Mouse (Mus musculus) heart, embryonic 16.5 days (tissue): Measurements from ENCODE around the gene Rnf26. TPM values are rescaled to one million over a fixed set of nuclear protein-coding genes. Genes with fewer than 3 reads are reported as not detected.

Experiments used
- ATAC-seq: fragments of 200-750 bp; cut with Nextera tagmentation; replicated peaks from 2 replicates; pipeline ENCODE4 v1.8.0; 2017; ENCODE audit warnings: moderate number of reproducible peaks; ENCODE audit not compliant: insufficient read depth, low FRiP score; ENCODE audit errors: extremely low read depth
- H3K27ac ChIP-seq: fragments of 300-500 bp; sonication (generic); 2 replicates; pipeline ENCODE4 v1.5.1; 2014; ENCODE audit warnings: mild to moderate bottlenecking, low read length, control low read depth, moderate library complexity
- H3K27me3 ChIP-seq: fragments of 300-500 bp; sonication (generic); 2 replicates; pipeline ENCODE4 v1.6.1; 2014; ENCODE audit warnings: low read length, mixed read lengths; ENCODE audit not compliant: control insufficient read depth, insufficient read depth
- H3K36me3 ChIP-seq: fragments of 300-500 bp; sonication (generic); 2 replicates; pipeline ENCODE4 v1.6.1; 2014; ENCODE audit not compliant: control insufficient read depth, insufficient read depth
- H3K4me1 ChIP-seq: fragments of 300-500 bp; sonication (generic); 2 replicates; pipeline ENCODE4 v1.6.1; 2014; ENCODE audit warnings: low read length, mixed read lengths; ENCODE audit not compliant: control insufficient read depth, insufficient read depth
- H3K4me2 ChIP-seq: fragments of 300-500 bp; sonication (generic); 2 replicates; pipeline ENCODE4 v1.6.1; 2014; ENCODE audit warnings: low read depth, mild to moderate bottlenecking, control low read depth, low read length
- H3K4me3 ChIP-seq: fragments of 300-500 bp; sonication (generic); 2 replicates; pipeline ENCODE4 v1.5.1; 2014; ENCODE audit warnings: mild to moderate bottlenecking, control low read depth, low read length
- H3K9ac ChIP-seq: fragments of 300-500 bp; sonication (generic); 2 replicates; pipeline ENCODE4 v1.6.1; 2014; ENCODE audit warnings: low read length, control low read depth
- H3K9me3 ChIP-seq: fragments of 300-500 bp; sonication (generic); replicated peaks from 2 replicates; pipeline ENCODE4 v1.6.1; 2016; ENCODE audit warnings: low read length; ENCODE audit not compliant: control insufficient read depth
- WGBS: fragments of 180-500 bp; shearing (Covaris S2); extraction: QIAGEN DNeasy Blood & Tissue Kit; methylation state at CpG from one replicate; pipeline ENCODE4 v1.1.7; 2014; 5-methylcytosine and 5-hydroxymethylcytosine counted together
- polyA plus RNA-seq: library from polyadenylated mRNA; unstranded; fragments of >200 nt; fragmentation: Nextera tagmentation; extraction: Ambion mirVana; gene quantifications from 2 replicates; pipeline ENCODE4 v1.2.1, GENCODE M21; 2015

The Rnf26 gene
- polyA plus RNA-seq, 1 experiment from 2014 or later: 31.7 TPM

GRCm38 (mm10) chr9:44106182-44106581 is 7.1 kb downstream of the Rnf26 start:
- no peak overlapping the region for H3K9ac ChIP-seq
- H3K36me3 ChIP-seq: peaks cover 3% of the 10 kb centered on the region; the same call in 1 of the 2 replicates
- H3K4me1 ChIP-seq: peaks cover 34% of the 10 kb centered on the region
- H3K27me3 ChIP-seq: no peaks in the 10 kb centered on the region
- H3K9me3 ChIP-seq: no peaks in the 10 kb centered on the region
- H3K4me3 ChIP-seq: no peak overlapping the region
- H3K4me2 ChIP-seq: no peak overlapping the region
- ATAC-seq: no peak
- WGBS: 97% methylated on average over 7 of the region's 7 CpGs
- H3K27ac ChIP-seq: no peak overlapping the region

GRCm38 (mm10) chr9:44105781-44106180 is 7.5 kb downstream of the Rnf26 start:
- no peak overlapping the region for H3K4me3 ChIP-seq
- H3K4me2 ChIP-seq: no peak overlapping the region
- H3K9me3 ChIP-seq: no peaks in the 10 kb centered on the region
- WGBS: 79% methylated on average over 10 of the region's 10 CpGs
- no peak for ATAC-seq
- peaks cover 3% of the 10 kb centered on the region; the same call in 1 of the 2 replicates for H3K36me3 ChIP-seq
- H3K9ac ChIP-seq: no peak overlapping the region
- peaks cover 34% of the 10 kb centered on the region for H3K4me1 ChIP-seq
- H3K27ac ChIP-seq: no peak overlapping the region
- H3K27me3 ChIP-seq: no peaks in the 10 kb centered on the region

- H3K4me2 ChIP-seq: no peak overlapping the region
- no peak overlapping the region for H3K9ac ChIP-seq
- WGBS: 86% methylated on average over 7 of the region's 7 CpGs
- H3K4me3 ChIP-seq: no peak overlapping the region
- peaks cover 28% of the 10 kb centered on the region for H3K4me1 ChIP-seq
- no peaks in the 10 kb centered on the region for H3K9me3 ChIP-seq
- no peak for ATAC-seq
- H3K27ac ChIP-seq: no peak overlapping the region
- no peaks in the 10 kb centered on the region for H3K27me3 ChIP-seq
- peaks cover 3% of the 10 kb centered on the region; the same call in 1 of the 2 replicates for H3K36me3 ChIP-seq
Measured at GRCm38 (mm10) chr9:44104881-44105280, 8.4 kb downstream of the Rnf26 start.

GRCm38 (mm10) chr9:44101490-44101889 is 11.8 kb downstream of the Rnf26 start, which contains the start of gene Mfrp:
TSS of gene Mfrp (plus strand) at chr9:44101729.
- Histone ChIP-seq H3K9ac (no peak within 1 kb of the TSS), H3K4me2 (no peak within 1 kb of the TSS), H3K9me3 (no peaks in the 10 kb centered on the region), H3K36me3 (peaks cover 3% of the 10 kb centered on the region; the same call in 1 of the 2 replicates), H3K27ac (no peak within 1 kb of the TSS), H3K4me1 (no peaks in the 10 kb centered on the region; the same call in 1 of the 2 replicates), H3K4me3 (no peak within 1 kb of the TSS), H3K27me3 (no peaks in the 10 kb centered on the region)
- no peak for ATAC-seq
- 75% methylated on average over 9 of the region's 9 CpGs for WGBS

GRCm38 (mm10) chr9:44096536-44096935 is 16.8 kb downstream of the Rnf26 start:
- Histone ChIP-seq H3K4me2 (no peak overlapping the region), H3K36me3 (peaks cover 15% of the 10 kb centered on the region), H3K27ac (peak overlapping the region; percentile 89), H3K27me3 (no peaks in the 10 kb centered on the region), H3K4me3 (no peak overlapping the region), H3K4me1 (peaks cover 11% of the 10 kb centered on the region), H3K9me3 (no peaks in the 10 kb centered on the region), H3K9ac (no peak overlapping the region)
- ATAC-seq: peak; percentile 67
- WGBS: 22% methylated on average over 9 of the region's 9 CpGs

- H3K27ac ChIP-seq: peak overlapping the region; percentile 89
- H3K4me1 ChIP-seq: peaks cover 11% of the 10 kb centered on the region
- H3K27me3 ChIP-seq: no peaks in the 10 kb centered on the region
Measured at GRCm38 (mm10) chr9:44095781-44096180, 17.5 kb downstream of the Rnf26 start.

GRCm38 (mm10) chr9:44094737-44095136 is 18.6 kb downstream of the Rnf26 start:
- Histone ChIP-seq H3K9me3 (no peaks in the 10 kb centered on the region), H3K27ac (peak overlapping the region; percentile 26; the same call in 1 of the 2 replicates), H3K4me3 (no peak overlapping the region), H3K27me3 (no peaks in the 10 kb centered on the region), H3K36me3 (peaks cover 27% of the 10 kb centered on the region), H3K9ac (no peak overlapping the region), H3K4me1 (peaks cover 15% of the 10 kb centered on the region), H3K4me2 (no peak overlapping the region)
- no peak for ATAC-seq
- 83% methylated on average over 3 of the region's 3 CpGs for WGBS

More at GRCm38 (mm10) chr9:44095781-44096180, 17.5 kb downstream of the Rnf26 start:
- Histone ChIP-seq H3K9me3 (no peaks in the 10 kb centered on the region), H3K9ac (no peak overlapping the region), H3K4me3 (no peak overlapping the region), H3K36me3 (peaks cover 22% of the 10 kb centered on the region), H3K4me2 (no peak overlapping the region)
- WGBS: 82% methylated on average over 9 of the region's 9 CpGs
- ATAC-seq: no peak

- H3K9ac ChIP-seq: no peak overlapping the region
Measured at GRCm38 (mm10) chr9:44093612-44094503, 19.5 kb downstream of the Rnf26 start.

More at GRCm38 (mm10) chr9:44093612-44094503, 19.5 kb downstream of the Rnf26 start:
- Histone ChIP-seq H3K27me3 (no peaks in the 10 kb centered on the region), H3K27ac (0 out of 2 replicates have a peak overlapping the region, but pooled peaks have one; percentile 2), H3K4me3 (no peak overlapping the region), H3K4me1 (peaks cover 23% of the 10 kb centered on the region), H3K9me3 (no peaks in the 10 kb centered on the region), H3K4me2 (no peak overlapping the region), H3K36me3 (peaks cover 27% of the 10 kb centered on the region)
- WGBS: 37% methylated on average over 24 of the region's 24 CpGs
- peak; percentile 56; the same call in 1 of the 2 replicates for ATAC-seq
